Mouse (Mus musculus) NIH3T3 (cell line): ENCODE data around the gene Ankrd26.

Source experiments
- DNase-seq: peaks from one replicate; pipeline ENCODE4 v3.0.0-alpha.2; 2012; ENCODE audit warnings: low read depth

Gene Ankrd26

GRCm38 (mm10) chr6:118478957-118479708 lies 82.9 kb downstream of the Ankrd26 start, which contains the start of gene Zfp9:
Zfp9 (minus strand) TSS chr6:118479320.
- peak; percentile 95 for DNase-seq

GRCm38 (mm10) chr6:118477875-118478785 lies 83.9 kb downstream of the Ankrd26 start:
- peak; percentile 54 for DNase-seq

GRCm38 (mm10) chr6:118462069-118462705 lies 99.8 kb downstream of the Ankrd26 start:
- no peak for DNase-seq

- DNase-seq = peak; percentile 57
Measured at GRCm38 (mm10) chr6:118457726-118458125, 104.3 kb downstream of the Ankrd26 start.

GRCm38 (mm10) chr6:118455042-118455631 lies 106.9 kb downstream of the Ankrd26 start, which contains the start of gene Zfp248:
Zfp248 (minus strand) TSS chr6:118455528.
- peak; percentile 97 for DNase-seq

GRCm38 (mm10) chr6:118454452-118454851 lies 107.6 kb downstream of the Ankrd26 start:
- DNase-seq = no peak
